Mouse (Mus musculus) embryonic stem cell, embryonic (primary cell): ENCODE measurements around the gene Arfgap3.
"Not testable (repeated sequence)": the region's sequence is repeated elsewhere in the genome, so short reads cannot be mapped to it uniquely, and the experiment has no call there.

Experiments used
- CTCF ChIA-PET, 4 experiments: fragments of 300-600 bp in 2 of 4; fragments of 350-600 bp in 2 of 4; sonication (Branson Sonifier 250); formaldehyde crosslinking; loops; one replicate each; lab custom pipeline; 2022; ENCODE audit warnings: inconsistent platforms in 2 of 4; lab: Charles Lee
- POLR2A ChIA-PET, 4 experiments: fragments of 300-600 bp in 2 of 4; fragments of 350-600 bp in 2 of 4; sonication (Branson Sonifier 250); formaldehyde crosslinking; loops; one replicate each; lab custom pipeline; 2022; ENCODE audit warnings: antibody characterized with exemption in 4 of 4, inconsistent platforms in 1 of 4; lab: Charles Lee

The Arfgap3 gene

DNA sequence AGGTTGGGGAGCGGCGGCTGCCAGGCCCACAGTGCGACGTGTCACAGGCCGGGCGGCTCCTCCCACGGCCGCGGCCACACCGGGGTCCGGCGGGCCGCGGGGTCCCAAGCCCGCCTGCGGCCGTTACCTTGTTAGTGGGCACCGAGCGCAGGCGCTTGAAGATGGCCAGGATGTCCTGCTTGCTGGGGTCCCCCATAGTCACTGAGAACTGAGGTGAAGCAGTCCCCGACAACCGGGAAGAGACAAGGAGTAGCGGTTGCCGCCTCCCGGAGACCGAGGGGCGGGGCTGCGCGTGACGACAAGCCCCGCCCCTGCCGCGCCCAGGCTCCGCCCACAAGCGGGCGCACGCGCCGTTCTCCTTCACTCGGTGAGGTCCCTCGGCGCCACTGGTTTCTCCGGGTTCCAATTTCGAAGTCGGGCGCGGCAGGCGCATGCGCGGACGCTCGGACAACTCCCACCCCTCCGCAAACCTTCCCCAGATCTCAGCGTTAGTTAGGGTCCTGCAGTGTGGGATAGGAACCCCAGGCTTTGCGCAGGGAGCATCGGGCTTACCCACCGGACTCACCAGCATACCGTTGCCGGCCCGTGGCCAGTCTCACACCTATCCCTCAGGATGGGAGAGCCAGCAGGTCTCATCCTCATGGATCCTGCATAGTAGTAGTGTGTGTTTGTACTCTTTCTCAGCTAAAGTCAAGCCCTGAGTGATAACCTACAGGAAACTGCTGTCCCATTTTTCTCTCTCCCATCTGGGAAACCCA is at the start of gene Arfgap3:
Gene Arfgap3 (minus strand): TSS at position 294 of the 758 bp plus-strand sequence.
- CTCF ChIA-PET: no interaction called here
- POLR2A ChIA-PET: interaction anchor here in 2 of 4 experiments (1.0 to 3.2 kb wide), 5 partner anchors 12 to 200 kb away, joined by 3 to 13 read pairs (median 7); no protein-coding TSS in a partner anchor

- POLR2A ChIA-PET: interaction anchor here (0.5 to 2.6 kb wide), 10 partner anchors 9 to 244 kb away, joined by 3 to 11 read pairs (median 4); partner anchors contain the start of genes Pacsin2 (in 1 of the 4) and Poldip3 (in 1 of the 4)
These were observed 42.7 kb upstream of the Arfgap3 start for GRCm38 (mm10) chr15:83392722-83393121.

DNA sequence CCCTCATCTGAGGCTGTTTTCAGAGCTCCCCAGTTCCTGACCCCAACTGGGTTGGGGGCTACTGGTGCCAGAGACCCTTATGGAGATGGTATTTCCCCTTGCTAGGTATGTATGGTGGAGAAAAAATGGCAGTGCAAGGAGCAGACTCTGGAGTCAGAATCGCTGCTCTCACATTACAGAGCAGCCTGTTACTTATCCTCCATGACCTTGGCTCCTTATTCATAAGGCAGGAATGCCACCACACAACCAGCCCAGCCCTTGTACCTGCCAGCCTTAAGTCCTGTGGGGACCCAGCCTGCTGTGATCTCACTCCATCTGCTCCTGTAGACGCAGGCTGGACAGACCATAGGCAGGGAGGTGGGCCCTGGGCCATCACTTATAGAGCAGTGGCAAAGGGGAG is 37.9 kb upstream of the Arfgap3 start:
- POLR2A ChIA-PET: no interaction called here
- CTCF ChIA-PET: interaction anchor here in 1 of 4 experiments (0.6 kb wide), 1 partner anchor 71 kb away, joined by 3 read pairs; no protein-coding TSS in a partner anchor

More at GRCm38 (mm10) chr15:83392722-83393121, 42.7 kb upstream of the Arfgap3 start:
- CTCF ChIA-PET: interaction anchor here (0.6 to 1.8 kb wide), 19 partner anchors 10 to 157 kb away, joined by 3 to 10 read pairs (median 3); partner anchors contain the start of gene Pacsin2 (in 1 of the 4)

DNA sequence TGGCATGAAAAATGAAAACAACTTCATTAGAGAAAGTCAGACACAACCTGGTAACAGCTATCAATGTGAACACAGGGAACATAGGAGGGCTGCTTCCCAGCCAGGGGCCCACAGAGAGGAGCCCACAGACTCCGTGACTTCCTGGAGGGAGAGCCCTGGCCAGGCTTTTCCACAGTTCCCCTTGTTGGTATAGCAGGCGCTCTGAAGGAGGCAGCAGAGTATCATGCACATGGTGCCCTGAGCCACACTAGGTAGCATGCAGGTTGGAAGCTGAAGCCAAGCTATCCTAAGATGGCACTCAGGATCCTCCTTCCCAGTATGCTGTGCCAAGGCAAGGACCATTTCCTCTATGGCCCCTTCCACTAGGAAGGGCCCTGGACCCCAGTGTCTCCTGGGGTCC is 33.6 kb upstream of the Arfgap3 start:
- CTCF ChIA-PET: interaction anchor here in 3 of 4 experiments (0.9 to 2.2 kb wide), 4 partner anchors 9 to 117 kb away, joined by 3 to 5 read pairs (median 4); no protein-coding TSS in a partner anchor
- POLR2A ChIA-PET: interaction anchor here in 3 of 4 experiments (0.5 to 1.3 kb wide), 7 partner anchors 8 to 219 kb away, joined by 3 to 5 read pairs (median 3); partner anchors contain the start of gene Pacsin2 (in 1 of the 3)

GRCm38 (mm10) chr15:83383136-83383535 is 33.1 kb upstream of the Arfgap3 start:
- CTCF ChIA-PET: interaction anchor here in 2 of 4 experiments (0.6 to 2.2 kb wide), 5 partner anchors 8 to 117 kb away, joined by 3 to 5 read pairs (median 4); no protein-coding TSS in a partner anchor
- POLR2A ChIA-PET: interaction anchor here in 2 of 4 experiments (0.5 to 1.5 kb wide), 5 partner anchors 9 to 39 kb away, joined by 3 read pairs; no protein-coding TSS in a partner anchor

- POLR2A ChIA-PET: interaction anchor here in 1 of 4 experiments (0.7 to 1.5 kb wide), 3 partner anchors 12 to 38 kb away, joined by 3 read pairs; no protein-coding TSS in a partner anchor
These were observed 32.4 kb upstream of the Arfgap3 start for GRCm38 (mm10) chr15:83382467-83382866.

DNA sequence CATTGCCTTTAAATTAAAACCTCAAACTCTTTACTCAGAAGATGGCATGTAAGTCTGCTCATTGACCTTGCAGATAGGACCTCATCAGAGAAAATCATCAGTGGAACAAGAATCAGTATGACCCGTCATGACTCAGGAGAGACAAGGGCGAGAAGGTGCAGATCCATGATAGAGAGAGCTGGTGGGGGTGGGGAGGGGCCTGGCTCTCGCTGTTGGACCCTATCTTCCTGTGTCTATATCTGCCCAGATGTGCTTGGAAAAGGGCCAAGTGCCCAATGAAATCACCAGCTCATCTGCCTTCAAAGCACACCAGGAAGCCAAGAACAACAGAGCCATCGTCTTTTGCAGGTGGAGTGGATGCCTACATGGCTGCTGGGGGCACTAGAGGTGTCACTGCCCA is 27.1 kb upstream of the Arfgap3 start:
- POLR2A ChIA-PET: interaction anchor here in 1 of 4 experiments (1.6 kb wide), 1 partner anchor 10 kb away, joined by 5 read pairs; no protein-coding TSS in a partner anchor

More at GRCm38 (mm10) chr15:83382467-83382866, 32.4 kb upstream of the Arfgap3 start:
- CTCF ChIA-PET: interaction anchor here in 2 of 4 experiments (0.6 to 2.2 kb wide), 4 partner anchors 8 to 118 kb away, joined by 3 to 5 read pairs (median 4); no protein-coding TSS in a partner anchor

DNA sequence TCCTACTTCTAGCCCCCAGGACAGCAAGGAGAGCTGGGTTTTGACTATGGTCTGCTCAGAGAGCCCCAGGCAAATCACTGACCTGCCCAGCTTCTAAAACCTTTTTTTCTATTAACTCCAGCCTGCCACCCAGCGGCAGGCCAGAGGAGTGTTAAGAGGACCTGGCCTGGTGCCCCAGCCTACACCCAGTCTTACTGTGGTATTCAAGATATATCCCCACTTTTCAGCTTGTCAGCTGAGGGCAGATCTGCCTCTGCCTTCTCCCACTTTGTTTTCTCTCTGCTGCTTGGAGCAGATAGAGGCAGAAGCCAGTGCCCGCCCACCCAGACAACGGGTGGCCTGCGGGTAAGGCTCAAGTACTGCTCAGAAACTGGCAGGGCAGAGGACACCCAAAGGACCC is 25.1 kb upstream of the Arfgap3 start:
- ChIA-PET CTCF (interaction anchor here (0.6 to 2.5 kb wide), 44 partner anchors 8 to 303 kb away, joined by 3 to 14 read pairs (median 4); partner anchors contain the start of genes Pacsin2 (in 1 of the 4) and Ttll1 (in 1 of the 4)), POLR2A (interaction anchor here (0.6 to 2.0 kb wide), 23 partner anchors 9 to 226 kb away, joined by 3 to 11 read pairs (median 3); partner anchors contain the start of genes Pacsin2 (in 3 of the 4) and Poldip3 (in 3 of the 4))

More for the DNA sequence above, 27.1 kb upstream of the Arfgap3 start:
- CTCF ChIA-PET: interaction anchor here in 3 of 4 experiments (0.6 to 2.1 kb wide), 4 partner anchors 15 to 192 kb away, joined by 3 to 7 read pairs (median 5); no protein-coding TSS in a partner anchor

- POLR2A ChIA-PET: interaction anchor here (0.6 to 1.9 kb wide), 14 partner anchors 10 to 225 kb away, joined by 3 to 6 read pairs (median 3); partner anchors contain the start of genes Poldip3 (in 3 of the 4) and Pacsin2 (in 1 of the 4)
- CTCF ChIA-PET: interaction anchor here (0.6 to 2.5 kb wide), 18 partner anchors 10 to 339 kb away, joined by 3 to 14 read pairs (median 4); partner anchors contain the start of gene Pacsin2 (in 1 of the 4)
These were observed 24.0 kb upstream of the Arfgap3 start for GRCm38 (mm10) chr15:83374076-83374475.

- POLR2A ChIA-PET: interaction anchor here (0.6 to 3.1 kb wide), 19 partner anchors 12 to 1014 kb away, joined by 3 to 14 read pairs (median 4); partner anchors contain the start of genes Poldip3 (in 3 of the 4), Pacsin2 (in 2 of the 4), Arfgap3 (in 1 of the 4) and Ndufa6 (in 1 of the 4)
- CTCF ChIA-PET: interaction anchor here (0.6 to 2.8 kb wide), 44 partner anchors 11 to 1152 kb away, joined by 3 to 17 read pairs (median 4); partner anchors contain the start of genes Pacsin2 (in 2 of the 4) and Ttll1 (in 1 of the 4)
These were observed 18.7 kb upstream of the Arfgap3 start for GRCm38 (mm10) chr15:83368702-83369101.

DNA sequence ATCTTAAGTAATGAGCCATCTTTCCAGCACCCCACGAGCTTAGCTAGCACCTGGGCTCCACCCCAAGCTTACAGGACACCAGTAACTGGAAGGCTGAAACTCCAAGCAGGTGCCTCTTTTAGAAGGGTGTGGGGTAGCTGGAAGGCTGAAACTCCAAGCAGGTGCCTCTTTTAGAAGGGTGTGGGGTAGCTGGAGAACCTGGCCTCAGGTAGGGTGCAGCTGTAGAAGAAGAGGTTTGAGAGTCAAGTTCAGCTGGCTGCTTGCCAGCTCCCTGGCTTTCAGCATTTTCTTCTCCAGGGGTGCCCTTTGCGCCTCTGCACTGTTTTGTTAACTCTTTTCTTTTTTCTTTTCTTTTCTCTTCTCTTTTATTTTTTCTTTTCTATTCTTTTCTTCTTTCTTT is 18.2 kb upstream of the Arfgap3 start:
- POLR2A ChIA-PET: interaction anchor here (0.6 to 3.1 kb wide), 21 partner anchors 13 to 321 kb away, joined by 3 to 14 read pairs (median 4); partner anchors contain the start of genes Poldip3 (in 3 of the 4), Pacsin2 (in 2 of the 4) and Arfgap3 (in 1 of the 4)
- CTCF ChIA-PET: interaction anchor here (0.5 to 2.8 kb wide), 37 partner anchors 11 to 297 kb away, joined by 3 to 17 read pairs (median 3); partner anchors contain the start of genes Pacsin2 (in 2 of the 4) and Ttll1 (in 1 of the 4)

GRCm38 (mm10) chr15:83366933-83367552 is 17.0 kb upstream of the Arfgap3 start:
- ChIA-PET POLR2A (interaction anchor here in 3 of 4 experiments (0.5 to 3.1 kb wide), 52 partner anchors 8 to 801 kb away, joined by 3 to 25 read pairs (median 4); partner anchors contain the start of genes Pacsin2 (in 3 of the 3), Poldip3 (in 3 of the 3), A4galt (in 1 of the 3) and Arfgap3 (in 1 of the 3)), CTCF (interaction anchor here in 2 of 4 experiments (0.7 to 2.6 kb wide), 5 partner anchors 8 to 146 kb away, joined by 3 to 12 read pairs (median 6); no protein-coding TSS in a partner anchor)

DNA sequence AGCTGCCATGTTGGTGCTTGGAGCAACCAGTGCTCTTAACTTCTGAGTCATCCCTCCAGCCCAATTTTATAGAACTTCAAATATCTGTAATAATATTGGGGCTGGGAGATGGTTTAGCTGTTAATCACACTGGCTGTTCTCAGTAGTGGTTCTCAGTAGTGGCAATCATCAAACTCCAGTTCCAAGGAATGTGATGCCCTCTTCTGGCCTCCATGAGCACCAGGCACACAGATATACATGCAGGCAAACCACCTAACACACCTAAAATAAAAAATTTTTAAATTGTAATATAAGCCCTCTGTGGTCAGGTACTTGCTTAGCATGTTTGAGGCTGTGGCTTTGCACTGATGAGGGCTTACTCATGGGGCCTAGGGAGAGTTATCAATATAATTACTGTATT is 15.7 kb upstream of the Arfgap3 start:
- POLR2A ChIA-PET: interaction anchor here in 3 of 4 experiments (0.6 to 3.1 kb wide), 16 partner anchors 10 to 1047 kb away, joined by 3 to 25 read pairs (median 4); partner anchors contain the start of genes Poldip3 (in 2 of the 3) and Arfgap3 (in 1 of the 3)
- CTCF ChIA-PET: interaction anchor here in 1 of 4 experiments (0.6 to 2.6 kb wide), 3 partner anchors 10 to 163 kb away, joined by 3 to 12 read pairs (median 4); no protein-coding TSS in a partner anchor

- ChIA-PET CTCF (interaction anchor here in 3 of 4 experiments (0.6 to 1.3 kb wide), 4 partner anchors 11 to 1534 kb away, joined by 3 to 10 read pairs (median 3); no protein-coding TSS in a partner anchor), POLR2A (interaction anchor here in 2 of 4 experiments (1.0 to 1.5 kb wide), 6 partner anchors 8 to 215 kb away, joined by 3 to 7 read pairs (median 4); partner anchors contain the start of gene Poldip3 (in 1 of the 2))
These were observed 14.1 kb upstream of the Arfgap3 start for GRCm38 (mm10) chr15:83364194-83364593.

- CTCF ChIA-PET: interaction anchor here in 1 of 4 experiments (0.7 kb wide), 1 partner anchor 157 kb away, joined by 5 read pairs; no protein-coding TSS in a partner anchor
- POLR2A ChIA-PET: not testable (repeated sequence)
These were observed 12.8 kb upstream of the Arfgap3 start for GRCm38 (mm10) chr15:83362813-83363212.

- CTCF ChIA-PET: not testable (repeated sequence)
- POLR2A ChIA-PET: interaction anchor here in 2 of 4 experiments (0.6 to 1.2 kb wide), 3 partner anchors 95 to 152 kb away, joined by 3 read pairs; no protein-coding TSS in a partner anchor
These were observed 10.9 kb upstream of the Arfgap3 start for GRCm38 (mm10) chr15:83360899-83361298.
